Mouse (Mus musculus): ENCODE measurements around the gene Stab1.

- TF ChIP-seq GATA1 (IDR thresholded peaks at IDR 0.05; ENCODE audit: low read length): no peak
- TF ChIP-seq TAL1 (IDR thresholded peaks at IDR 0.05; ENCODE audit: low read length): no peak
Observed at GRCm38 (mm10) chr14:31138897-31139429, 29.5 kb downstream of the Stab1 start.
